Mouse (Mus musculus) embryonic facial prominence, embryonic 14.5 days (tissue): ENCODE data around the gene Cfap44. TPM values are rescaled to one million over a fixed set of nuclear protein-coding genes. Genes with fewer than 3 reads are reported as not detected.

ENCODE experiments used
- ATAC-seq: fragments of 200-750 bp; cut with Nextera tagmentation; 2 replicates; pipeline ENCODE4 v1.8.0; 2017; ENCODE audit warnings: low read depth, moderate number of reproducible peaks, moderate TSS enrichment
- DNase-seq: peaks from one replicate; pipeline ENCODE4 v3.0.0-alpha.2; 2015; ENCODE audit warnings: low spot score
- H3K27ac ChIP-seq: fragments of 300-500 bp; sonication (generic); replicated peaks from 2 replicates; pipeline ENCODE4 v1.5.1; 2014; ENCODE audit warnings: low read depth, mild to moderate bottlenecking, low read length, moderate library complexity
- H3K27me3 ChIP-seq: fragments of 300-500 bp; sonication (generic); replicated peaks from 2 replicates; pipeline ENCODE4 v1.6.1; 2014; ENCODE audit warnings: low read length; ENCODE audit not compliant: control insufficient read depth, insufficient read depth
- H3K36me3 ChIP-seq: fragments of 300-500 bp; sonication (generic); 2 replicates; pipeline ENCODE4 v1.6.1; 2014; ENCODE audit warnings: low read length, mixed read lengths; ENCODE audit not compliant: control insufficient read depth, insufficient read depth
- H3K4me1 ChIP-seq: fragments of 300-500 bp; sonication (generic); 2 replicates; pipeline ENCODE4 v1.6.1; 2014; ENCODE audit warnings: antibody characterized with exemption, low read length; ENCODE audit not compliant: control insufficient read depth, insufficient read depth
- H3K4me2 ChIP-seq: fragments of 300-500 bp; sonication (generic); 2 replicates; pipeline ENCODE4 v1.6.1; 2014; ENCODE audit warnings: low read depth, mild to moderate bottlenecking, low read length, moderate library complexity, mixed read lengths
- H3K4me3 ChIP-seq: fragments of 300-500 bp; sonication (generic); 2 replicates; pipeline ENCODE4 v1.5.1; 2014; ENCODE audit warnings: low read depth, mild to moderate bottlenecking, low read length
- H3K9ac ChIP-seq: fragments of 300-500 bp; sonication (generic); 2 replicates; pipeline ENCODE4 v1.6.1; 2014; ENCODE audit warnings: low read depth, mild to moderate bottlenecking, low read length, moderate library complexity, mixed read lengths
- H3K9me3 ChIP-seq: fragments of 300-500 bp; sonication (generic); 2 replicates; pipeline ENCODE4 v1.6.1; 2016; ENCODE audit warnings: low read length; ENCODE audit not compliant: control insufficient read depth
- WGBS: fragments of 180-500 bp; shearing (Covaris S2); extraction: QIAGEN DNeasy Blood & Tissue Kit; methylation state at CpG from one replicate; pipeline ENCODE4 v1.1.7; 2014; 5-methylcytosine and 5-hydroxymethylcytosine counted together
- polyA plus RNA-seq: library from polyadenylated mRNA; unstranded; fragments of >200 nt; fragmentation: Nextera tagmentation; extraction: Ambion mirVana; gene quantifications from 2 replicates; pipeline ENCODE4 v1.2.1, GENCODE M21; 2014

Cfap44 gene
- 1.8 and 2.4 TPM in 2 replicates for polyA plus RNA-seq

DNA sequence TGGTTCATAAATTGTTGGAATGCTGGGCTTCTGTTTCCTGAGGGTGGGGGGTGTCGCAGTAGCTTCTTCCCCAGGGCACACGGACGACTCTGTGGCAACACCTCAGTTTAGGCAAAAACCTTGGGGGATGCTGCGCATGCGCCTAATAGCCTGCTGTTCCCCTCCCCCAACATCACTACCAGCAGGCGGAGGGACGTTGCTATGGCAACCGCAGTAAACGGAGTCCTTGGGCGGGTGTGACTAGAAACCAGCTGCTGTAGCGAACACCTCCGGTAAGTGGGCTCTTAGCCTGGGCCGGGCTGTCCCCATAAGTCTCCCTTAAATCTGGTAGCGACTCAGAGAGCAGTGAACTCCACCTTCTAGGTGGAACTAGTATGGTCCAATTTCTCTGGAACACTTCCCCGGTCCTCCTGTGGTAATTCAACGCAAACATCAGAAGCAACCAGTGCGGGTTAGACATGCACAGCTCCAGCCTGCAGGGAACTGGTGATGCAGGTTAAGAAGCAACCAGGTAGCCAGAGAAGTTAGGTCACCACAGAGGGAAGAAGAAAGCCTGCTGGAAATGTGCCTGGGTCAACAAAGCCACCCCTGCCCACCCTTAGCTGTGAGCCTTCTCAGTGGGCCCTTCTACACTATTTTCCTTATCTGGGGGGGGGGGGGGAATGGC is at the start of gene Cfap44:
Gene Cfap44 (plus strand): TSS at position 220 of the 667 bp plus-strand sequence.
- DNase-seq (peak; percentile 94), ATAC-seq (peak; percentile 86)
- peaks cover 9% of the 10 kb centered on the region; the same call in 1 of the 2 replicates for H3K4me1 ChIP-seq
- peak within 1 kb of the TSS; percentile 65 for H3K4me2 ChIP-seq
- peak within 1 kb of the TSS; percentile 53 for H3K9ac ChIP-seq
- H3K36me3 ChIP-seq: peaks cover under 1% of the 10 kb centered on the region
- H3K27ac ChIP-seq: no peak within 1 kb of the TSS
- no peaks in the 10 kb centered on the region for H3K9me3 ChIP-seq
- peak within 1 kb of the TSS; percentile 33 for H3K4me3 ChIP-seq
- H3K27me3 ChIP-seq: no peaks in the 10 kb centered on the region
- 2% methylated on average over 17 of the region's 17 CpGs for WGBS

GRCm38 (mm10) chr16:44347071-44347901 is 47.3 kb upstream of the Cfap44 start, which contains the start of gene Spice1:
Gene Spice1 (plus strand): TSS chr16:44347121.
- Histone ChIP-seq H3K9me3 (no peaks in the 10 kb centered on the region), H3K36me3 (no peaks in the 10 kb centered on the region), H3K9ac (peak within 1 kb of the TSS; percentile 79), H3K27me3 (no peaks in the 10 kb centered on the region), H3K4me3 (peak within 1 kb of the TSS; percentile 71), H3K4me2 (peak within 1 kb of the TSS; percentile 73), H3K27ac (peak within 1 kb of the TSS; percentile 89), H3K4me1 (peaks cover 9% of the 10 kb centered on the region; the same call in 1 of the 2 replicates)
- peak; percentile 99 for ATAC-seq
- WGBS: under 1% methylated on average over 61 of the region's 67 CpGs
- DNase-seq: peak; percentile 96

DNA sequence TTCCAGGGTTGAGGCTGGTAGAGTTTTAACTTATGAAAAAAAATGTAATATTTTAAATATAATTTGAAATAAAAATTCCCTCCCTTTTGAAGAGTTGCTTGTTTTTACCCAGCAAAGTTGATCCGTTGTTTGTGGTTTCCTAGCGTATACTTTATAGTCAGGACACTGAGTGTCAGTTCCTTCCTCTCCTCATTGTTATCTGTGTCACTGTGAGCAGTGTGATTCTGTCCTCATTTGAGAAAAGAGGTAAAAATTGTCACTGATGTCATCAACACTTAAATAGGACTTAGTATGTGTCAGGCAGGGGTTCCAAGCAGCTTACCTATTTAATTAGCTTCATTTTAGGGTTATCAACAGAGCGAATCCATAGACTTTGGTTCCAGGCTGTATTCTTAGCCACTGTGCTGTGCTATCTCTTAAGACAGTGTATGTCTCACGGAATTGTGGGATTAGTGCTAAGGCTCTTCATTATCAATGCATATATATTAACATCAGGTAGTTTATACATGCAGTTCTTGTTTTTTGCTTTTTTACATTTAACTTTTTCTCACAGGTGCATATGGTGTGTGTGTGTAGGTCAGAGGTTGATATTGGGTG is 44.7 kb upstream of the Cfap44 start:
- no peak overlapping the region for H3K4me3 ChIP-seq
- no peak overlapping the region; the same call in 1 of the 2 replicates for H3K4me2 ChIP-seq
- no peak overlapping the region for H3K27ac ChIP-seq
- H3K9me3 ChIP-seq: no peaks in the 10 kb centered on the region
- H3K9ac ChIP-seq: no peak overlapping the region
- no peaks in the 10 kb centered on the region for H3K36me3 ChIP-seq
- peaks cover 9% of the 10 kb centered on the region; the same call in 1 of the 2 replicates for H3K4me1 ChIP-seq
- DNase-seq (no peak), ATAC-seq (no peak)
- 85% methylated on average over 4 of the region's 4 CpGs for WGBS
- H3K27me3 ChIP-seq: no peaks in the 10 kb centered on the region

GRCm38 (mm10) chr16:44356291-44356690 is 38.3 kb upstream of the Cfap44 start:
- H3K36me3 ChIP-seq: peaks cover 16% of the 10 kb centered on the region
- H3K4me2 ChIP-seq: no peak overlapping the region
- no peak overlapping the region for H3K9ac ChIP-seq
- no peaks in the 10 kb centered on the region for H3K27me3 ChIP-seq
- DNase-seq (no peak), ATAC-seq (no peak)
- WGBS: 67% methylated on average over 7 of the region's 7 CpGs
- no peak overlapping the region for H3K4me3 ChIP-seq
- no peaks in the 10 kb centered on the region for H3K4me1 ChIP-seq
- H3K9me3 ChIP-seq: no peaks in the 10 kb centered on the region
- H3K27ac ChIP-seq: no peak overlapping the region

DNA sequence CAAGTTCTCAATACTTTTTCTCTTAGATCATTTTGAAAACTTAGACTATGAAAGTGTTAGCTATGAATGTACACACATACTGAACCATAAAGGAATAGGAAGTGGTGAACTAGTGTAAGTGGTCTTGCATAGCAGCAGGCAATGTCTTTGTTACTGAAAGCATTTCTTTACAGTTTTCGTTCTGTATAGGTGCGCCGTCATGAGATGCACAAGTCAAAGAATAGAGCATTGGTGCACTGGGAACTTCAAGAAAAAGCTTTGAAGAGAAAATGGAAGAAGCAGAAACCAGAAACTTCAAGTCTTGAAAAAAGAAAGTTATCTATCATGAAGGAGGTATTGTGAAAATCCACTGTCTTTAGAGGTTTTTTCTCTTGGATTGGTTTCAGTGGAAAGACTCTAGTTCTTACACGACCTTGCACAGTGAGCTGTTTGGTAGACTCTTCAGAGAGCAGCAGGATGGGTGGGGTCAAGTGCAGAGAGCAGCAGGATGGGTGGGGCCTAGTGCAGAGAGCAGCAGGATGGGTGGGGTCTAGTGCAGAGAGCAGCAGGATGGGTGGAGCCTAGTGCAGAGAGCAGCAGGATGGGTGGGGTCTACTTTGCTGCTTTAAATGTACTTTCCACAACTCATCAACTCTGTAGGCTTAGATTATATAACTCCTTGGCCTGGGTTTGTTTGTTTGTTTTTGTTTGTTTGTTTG is 36.9 kb upstream of the Cfap44 start:
- H3K4me1 ChIP-seq: no peaks in the 10 kb centered on the region
- peak; percentile 61 for DNase-seq
- 0 out of 2 replicates have a peak, but pooled peaks have one; percentile 44 for ATAC-seq
- no peak overlapping the region for H3K9ac ChIP-seq
- H3K4me3 ChIP-seq: no peak overlapping the region
- WGBS: 73% methylated on average over 4 of the region's 4 CpGs
- H3K4me2 ChIP-seq: no peak overlapping the region
- H3K27me3 ChIP-seq: no peaks in the 10 kb centered on the region
- H3K27ac ChIP-seq: no peak overlapping the region
- peaks cover 26% of the 10 kb centered on the region for H3K36me3 ChIP-seq
- H3K9me3 ChIP-seq: no peaks in the 10 kb centered on the region

DNA sequence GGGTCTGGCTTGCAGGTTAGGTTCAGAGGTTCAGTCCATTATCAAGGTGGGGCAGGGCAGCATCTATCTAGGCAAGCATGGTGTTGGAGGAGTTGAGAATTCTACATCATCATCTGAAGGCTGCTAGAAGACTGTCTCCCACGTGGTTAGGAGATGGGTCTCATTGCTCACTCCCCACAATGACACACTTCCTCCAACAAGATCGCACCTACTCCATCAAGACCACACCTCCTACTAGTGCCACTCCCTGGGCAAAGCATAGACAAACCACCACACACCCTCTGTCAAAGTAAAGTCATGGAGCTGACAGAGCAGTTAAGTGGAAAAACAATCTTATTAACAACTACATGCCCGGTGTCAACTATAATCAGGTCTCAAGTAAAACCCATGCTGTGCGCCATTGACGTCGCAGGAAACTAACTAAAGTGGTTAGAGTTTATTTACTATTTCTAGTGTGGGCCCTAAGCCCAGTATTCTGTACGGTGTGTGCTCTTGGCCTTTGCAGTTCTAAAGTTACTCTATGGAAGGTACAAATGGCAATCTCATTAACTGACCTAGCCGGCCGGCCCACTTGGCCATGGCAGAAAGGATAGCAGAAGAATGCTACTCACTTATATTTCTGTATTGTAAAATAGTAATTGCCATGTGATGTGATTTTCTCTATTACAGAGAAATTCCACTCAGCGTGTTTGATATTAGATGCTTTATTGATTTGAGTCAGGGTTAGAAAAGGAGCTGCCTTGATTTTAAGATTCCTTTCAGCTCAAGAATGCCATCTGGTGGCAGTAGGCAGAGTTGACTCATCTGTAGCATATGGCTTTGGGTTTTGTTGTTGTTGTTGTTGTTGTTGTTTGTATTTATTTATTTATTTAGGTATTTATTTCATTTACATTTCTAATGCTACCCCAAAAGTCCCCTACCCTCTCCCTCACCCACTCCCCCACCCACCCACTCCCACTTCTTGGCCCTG is 32.4 kb upstream of the Cfap44 start:
- 80% methylated on average over 10 of the region's 10 CpGs for WGBS

GRCm38 (mm10) chr16:44365522-44365921 is 29.1 kb upstream of the Cfap44 start:
- Histone ChIP-seq H3K4me3 (no peak overlapping the region), H3K9ac (no peak overlapping the region), H3K9me3 (no peaks in the 10 kb centered on the region), H3K4me2 (no peak overlapping the region), H3K4me1 (no peaks in the 10 kb centered on the region), H3K27me3 (no peaks in the 10 kb centered on the region), H3K36me3 (peaks cover 50% of the 10 kb centered on the region), H3K27ac (no peak overlapping the region)
- WGBS: 92% methylated on average over 7 of the region's 7 CpGs
- no peak for ATAC-seq
- no peak for DNase-seq

More for the DNA sequence above, 32.4 kb upstream of the Cfap44 start:
- ATAC-seq (no peak), DNase-seq (peak; percentile 22)
- H3K36me3 ChIP-seq: peaks cover 44% of the 10 kb centered on the region
- no peak overlapping the region for H3K27ac ChIP-seq
- no peaks in the 10 kb centered on the region for H3K9me3 ChIP-seq
- no peak overlapping the region for H3K9ac ChIP-seq
- H3K4me3 ChIP-seq: no peak overlapping the region
- no peaks in the 10 kb centered on the region for H3K4me1 ChIP-seq
- no peak overlapping the region for H3K4me2 ChIP-seq
- H3K27me3 ChIP-seq: no peaks in the 10 kb centered on the region
